Mouse (Mus musculus): ENCODE results near the gene Stk33.

GRCm38 (mm10) chr7:109424422-109425159, 14.3 kb downstream of the Stk33 start:
- TF ChIP-seq POLR2A (IDR thresholded peaks at IDR 0.05; ENCODE audit: borderline replicate concordance, control insufficient read depth, low read depth, low read length) (no peak), CTCF (IDR thresholded peaks at IDR 0.05; ENCODE audit: control insufficient read depth, insufficient read depth, low read length) (no peak)
